Mouse (Mus musculus) gastrocnemius, postnatal 25 days (tissue): ENCODE measurements around the gene Gm48552. TPM values are rescaled to one million over a fixed set of nuclear protein-coding genes. Genes with fewer than 3 reads are reported as not detected.

Experiments used
- DNase-seq: peaks from one replicate; pipeline ENCODE4 v3.0.0; 2022
- total RNA-seq, 2 experiments: library from RNA; stranded (reverse); gene quantifications; 1 replicate in 1 of 2; 2 replicates in 1 of 2; pipeline ENCODE4 v1.2.3; 2021

Gene Gm48552
- total RNA-seq, 2 experiments from 2014 or later, result 0.59 TPM; not detected in 1

DNA sequence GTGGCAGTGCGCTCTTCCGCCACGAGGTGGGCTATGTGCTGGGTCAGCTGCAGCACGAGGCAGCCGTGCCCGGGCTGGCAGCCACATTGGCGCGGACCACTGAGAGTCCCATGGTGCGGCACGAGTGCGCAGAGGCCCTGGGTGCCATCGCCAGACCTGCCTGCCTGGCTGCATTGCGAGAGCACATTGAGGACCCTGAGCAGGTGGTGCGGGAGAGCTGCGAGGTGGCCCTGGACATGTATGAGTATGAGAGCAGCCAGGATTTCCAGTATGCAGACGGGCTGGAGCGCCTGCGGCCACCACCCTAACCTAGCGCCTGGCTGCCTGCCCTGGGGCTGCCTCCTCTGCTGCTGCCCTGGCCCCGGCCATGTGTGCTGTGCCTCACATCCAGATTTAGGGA, 1.1 kb upstream of the Gm48552 start:
- no peak for DNase-seq

DNA sequence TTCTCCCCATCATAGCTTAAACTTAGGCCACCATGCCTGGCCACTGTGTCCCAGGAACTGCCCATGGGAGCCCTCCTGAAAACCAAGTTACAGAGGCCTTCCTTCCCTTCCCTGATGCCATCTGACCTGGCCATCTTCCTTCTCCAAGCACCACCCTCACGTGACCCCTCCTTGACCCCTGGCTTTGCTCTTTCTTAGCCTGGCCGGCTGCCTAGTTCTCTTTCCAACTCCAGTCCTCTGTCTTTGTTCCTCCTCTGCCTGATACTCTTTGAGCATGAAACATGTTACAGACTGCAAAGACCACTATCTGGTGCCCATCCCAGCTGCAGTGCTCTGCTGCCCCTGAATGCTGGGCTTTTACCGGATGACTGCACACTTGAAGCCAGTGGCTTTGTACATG, 568 bp downstream of the Gm48552 start:
- DNase-seq, result no peak

DNA sequence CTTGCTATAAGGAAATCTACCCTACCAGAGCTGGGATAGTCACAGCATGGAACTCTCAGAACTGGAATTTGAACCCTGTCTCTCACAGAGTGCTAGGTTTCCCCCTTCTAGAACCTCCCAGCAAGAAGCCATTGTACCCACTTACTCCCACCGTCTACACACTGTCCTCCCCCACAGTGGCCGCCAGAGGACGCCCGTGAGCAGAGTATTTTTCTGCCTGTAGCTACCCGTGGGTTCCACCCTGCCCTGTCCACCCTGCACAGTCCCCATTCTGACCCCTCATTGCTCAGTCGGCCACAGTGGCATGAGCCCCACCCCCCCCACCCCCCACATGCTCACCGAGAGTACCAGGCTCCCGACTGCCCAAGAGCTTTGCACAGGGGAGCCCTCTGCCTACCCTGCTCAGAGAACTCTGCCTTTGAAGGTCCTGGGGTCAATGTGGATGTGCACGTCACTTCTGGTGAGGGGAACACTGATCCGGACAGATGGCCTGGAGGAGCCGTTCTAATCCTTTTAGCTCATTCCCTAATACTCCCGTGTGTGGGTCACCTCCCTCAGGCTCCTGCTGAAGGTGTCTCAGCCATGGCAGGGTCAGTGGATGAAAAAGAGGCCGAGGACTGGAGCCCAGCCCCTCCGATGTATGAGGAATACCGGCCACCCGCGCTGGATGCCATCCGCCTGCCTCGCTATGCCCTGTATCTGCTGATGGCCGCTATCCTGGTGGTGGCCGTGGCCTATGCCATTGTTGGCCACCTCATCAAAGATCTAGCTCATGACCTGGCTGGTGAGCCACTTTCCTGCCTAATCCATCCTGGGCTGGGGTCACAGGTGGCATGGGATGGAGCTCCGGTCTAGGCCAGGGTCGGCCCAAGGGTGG, 1.2 kb downstream of the Gm48552 start:
- peak; percentile 58 for DNase-seq

DNA sequence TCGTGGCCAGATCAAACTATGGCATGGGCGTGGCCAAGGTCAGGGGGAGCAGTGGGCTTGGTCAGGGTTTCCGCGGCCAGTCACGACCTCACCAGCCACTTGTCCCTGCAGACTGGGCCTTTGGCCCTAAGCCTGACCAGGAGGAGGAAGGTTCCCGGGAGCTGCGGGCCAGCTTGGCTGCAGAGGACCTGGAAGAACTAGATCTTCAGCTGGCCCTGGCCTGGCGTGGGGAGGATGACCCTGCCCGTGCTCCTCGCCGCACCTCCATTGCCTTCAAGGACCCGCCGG, 1.8 kb downstream of the Gm48552 start:
- no peak for DNase-seq

DNA sequence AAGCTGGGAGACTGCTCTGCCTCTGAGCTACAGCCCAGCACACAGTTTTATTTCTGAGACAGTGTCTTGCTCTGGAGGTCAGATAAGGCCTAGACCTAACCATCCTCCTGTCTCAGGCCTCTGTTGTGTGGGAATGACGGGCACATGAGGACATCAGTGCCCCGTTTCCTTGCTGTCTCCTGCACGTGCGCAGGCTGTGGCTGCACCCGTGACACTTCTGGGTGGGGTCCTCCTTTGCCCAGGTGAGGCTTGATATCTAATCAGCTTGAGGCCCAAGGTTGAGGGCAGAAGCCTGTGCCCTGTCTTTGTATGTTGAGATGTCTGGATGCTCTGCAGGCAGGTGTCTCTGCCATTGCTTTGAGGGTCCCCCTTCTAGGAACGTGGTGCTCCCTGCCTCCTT, 3.5 kb downstream of the Gm48552 start:
- no peak for DNase-seq

DNA sequence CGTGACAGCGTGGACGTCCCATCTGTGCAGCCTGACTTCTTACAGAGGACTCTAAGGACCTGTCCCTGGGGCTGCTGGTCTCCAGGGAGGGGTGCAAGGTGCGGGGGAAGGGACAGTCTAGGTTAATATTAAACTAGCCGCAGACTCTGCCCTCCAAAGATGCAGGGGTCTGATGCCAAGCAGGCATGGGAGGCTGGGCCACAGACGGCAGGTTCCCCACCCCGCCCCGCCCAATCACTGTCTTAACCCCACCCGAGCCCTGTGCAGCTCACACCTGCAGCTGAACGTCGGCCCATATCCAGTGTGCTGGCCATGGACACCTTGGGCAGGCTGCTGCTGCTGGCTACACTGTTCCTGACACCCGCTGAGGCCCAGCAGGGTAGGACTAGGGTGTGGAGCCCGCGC, 4.0 kb downstream of the Gm48552 start, which contains the start of gene Smim24:
TSS of gene Smim24 (plus strand) at position 271 of the 405 bp plus-strand sequence.
- no peak for DNase-seq

DNA sequence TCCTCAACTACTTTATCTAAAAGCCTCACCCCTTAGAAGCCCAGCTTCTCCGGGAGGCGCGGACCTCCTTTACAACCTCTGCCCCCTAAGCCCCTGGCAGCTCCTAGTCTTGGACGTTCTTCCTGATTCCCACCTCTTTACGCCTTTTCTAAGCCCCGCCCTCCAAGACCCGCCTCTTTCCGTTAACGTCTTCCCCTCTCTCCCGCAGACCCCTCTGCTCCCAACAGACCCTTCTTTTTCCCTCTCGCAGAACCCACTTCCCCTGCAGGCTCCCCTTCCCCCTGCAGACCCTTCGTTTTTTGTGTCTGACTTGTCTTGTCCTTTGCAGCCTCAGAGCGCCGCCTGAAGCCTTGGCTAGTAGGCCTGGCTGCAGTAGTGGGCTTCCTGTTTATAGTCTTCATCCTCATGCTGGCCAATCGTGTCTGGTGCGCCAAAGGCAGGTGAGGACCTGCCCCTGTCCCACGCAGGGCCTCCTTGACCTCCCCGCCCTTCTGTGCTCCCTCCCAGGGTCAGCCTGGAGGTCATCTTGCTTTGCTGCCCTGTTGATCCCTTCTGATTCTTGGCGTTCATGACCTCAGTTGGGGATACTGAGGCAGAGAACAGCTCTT, 4.8 kb downstream of the Gm48552 start:
- no peak for DNase-seq

DNA sequence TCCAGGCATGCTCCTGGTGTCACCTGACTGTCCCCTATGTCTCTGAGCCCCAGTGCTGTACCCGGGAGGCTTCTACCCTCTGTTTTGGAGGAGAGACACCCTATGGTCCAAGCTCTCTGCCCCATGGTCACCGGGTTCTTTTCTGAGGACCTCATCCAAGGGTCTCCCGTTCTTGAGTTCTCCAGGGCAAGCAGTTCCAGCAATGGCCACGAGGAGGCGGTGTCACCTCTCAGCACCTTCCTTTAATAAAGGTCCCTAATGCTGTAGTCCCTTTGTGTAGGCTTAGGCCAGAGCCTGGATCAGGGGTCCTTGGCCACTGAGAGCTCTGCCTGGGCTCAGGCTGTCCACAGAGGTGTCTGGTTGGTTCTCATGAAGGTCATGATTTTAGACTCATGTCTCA, 6.3 kb downstream of the Gm48552 start:
- DNase-seq, result no peak

DNA sequence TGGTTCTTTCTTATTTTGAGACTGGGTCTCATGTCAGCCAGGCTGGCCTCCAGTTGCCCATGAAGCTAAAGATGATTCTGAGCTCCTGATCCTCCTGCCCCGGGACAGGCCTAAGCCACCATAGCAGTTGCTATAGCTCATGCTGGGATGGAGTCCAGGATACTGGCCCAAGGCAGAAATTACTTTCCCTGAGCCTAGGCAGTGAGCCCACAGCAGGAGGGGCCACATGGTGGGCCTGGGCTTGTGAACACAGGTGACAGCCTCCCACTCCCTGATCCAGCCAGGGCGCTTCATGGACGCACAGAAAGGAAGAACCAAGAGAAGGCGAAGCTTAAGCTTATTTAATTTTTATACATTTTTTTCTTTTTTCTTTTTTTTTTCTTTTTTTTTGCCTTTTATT, 7.1 kb downstream of the Gm48552 start:
- DNase-seq, result no peak

DNA sequence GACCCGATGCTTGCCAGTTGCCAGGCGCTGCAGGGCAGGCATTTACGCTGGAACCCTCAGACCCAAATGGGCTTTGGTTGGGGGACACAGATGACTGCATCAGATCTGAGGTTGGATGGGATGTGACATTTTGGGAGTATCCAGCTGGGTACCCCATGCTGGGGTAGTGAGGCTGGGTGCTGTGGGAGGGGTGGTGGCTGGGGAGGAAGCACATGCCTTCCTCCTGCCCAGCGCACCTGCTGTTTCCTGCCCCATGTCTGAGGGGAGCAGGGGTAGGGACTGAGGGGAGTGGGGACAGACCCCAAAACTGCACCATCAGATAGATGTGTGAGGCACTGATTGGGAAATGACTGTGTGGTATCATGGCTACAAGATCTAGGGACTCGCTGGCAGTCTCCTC, 7.9 kb downstream of the Gm48552 start:
- no peak for DNase-seq

DNA sequence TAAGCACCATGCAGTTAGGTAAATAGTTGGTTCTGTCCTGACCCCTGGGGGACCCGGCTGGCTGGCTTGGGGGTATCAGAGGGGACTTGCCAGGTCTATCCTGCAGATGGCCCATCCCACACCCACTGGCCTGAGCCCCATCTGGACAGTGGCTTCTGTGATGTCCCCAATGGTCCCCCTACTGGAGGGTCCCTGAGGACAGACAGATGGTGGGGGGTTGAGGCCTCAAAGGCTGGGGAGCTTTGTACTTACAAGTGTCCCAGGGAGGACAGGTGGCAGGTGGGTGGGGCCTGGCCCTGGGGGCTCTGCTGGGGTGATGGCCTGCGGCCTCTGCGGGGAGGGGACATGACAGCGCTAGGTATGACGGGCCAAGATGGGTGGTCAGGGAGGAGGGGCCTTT, 10.5 kb downstream of the Gm48552 start:
- no peak for DNase-seq

DNA sequence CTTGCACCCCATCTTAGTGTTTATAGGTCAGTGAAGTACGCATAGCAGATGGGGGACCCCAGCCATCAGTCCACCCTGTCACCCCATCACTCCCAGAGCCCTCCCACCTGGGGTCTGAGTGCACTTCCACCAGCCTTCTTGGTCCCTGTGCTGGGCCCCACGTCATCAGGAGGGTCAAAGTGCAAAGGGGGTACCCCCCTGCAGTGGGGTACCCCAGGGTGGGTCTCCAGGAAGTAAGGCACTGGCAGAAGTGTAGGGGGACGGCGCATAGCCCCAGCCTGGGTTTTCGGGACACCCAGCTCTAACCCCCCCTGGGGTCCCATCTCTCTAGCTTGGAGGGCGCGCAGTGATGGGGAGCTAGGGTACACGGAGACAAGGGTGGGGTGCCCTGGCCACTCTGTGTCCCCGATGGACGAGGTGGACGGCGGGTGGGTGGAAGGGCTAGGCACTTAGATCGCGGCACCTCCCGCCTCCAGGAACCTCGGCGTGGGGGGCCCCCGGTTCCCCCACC, 11.0 kb downstream of the Gm48552 start:
- no peak for DNase-seq

DNA sequence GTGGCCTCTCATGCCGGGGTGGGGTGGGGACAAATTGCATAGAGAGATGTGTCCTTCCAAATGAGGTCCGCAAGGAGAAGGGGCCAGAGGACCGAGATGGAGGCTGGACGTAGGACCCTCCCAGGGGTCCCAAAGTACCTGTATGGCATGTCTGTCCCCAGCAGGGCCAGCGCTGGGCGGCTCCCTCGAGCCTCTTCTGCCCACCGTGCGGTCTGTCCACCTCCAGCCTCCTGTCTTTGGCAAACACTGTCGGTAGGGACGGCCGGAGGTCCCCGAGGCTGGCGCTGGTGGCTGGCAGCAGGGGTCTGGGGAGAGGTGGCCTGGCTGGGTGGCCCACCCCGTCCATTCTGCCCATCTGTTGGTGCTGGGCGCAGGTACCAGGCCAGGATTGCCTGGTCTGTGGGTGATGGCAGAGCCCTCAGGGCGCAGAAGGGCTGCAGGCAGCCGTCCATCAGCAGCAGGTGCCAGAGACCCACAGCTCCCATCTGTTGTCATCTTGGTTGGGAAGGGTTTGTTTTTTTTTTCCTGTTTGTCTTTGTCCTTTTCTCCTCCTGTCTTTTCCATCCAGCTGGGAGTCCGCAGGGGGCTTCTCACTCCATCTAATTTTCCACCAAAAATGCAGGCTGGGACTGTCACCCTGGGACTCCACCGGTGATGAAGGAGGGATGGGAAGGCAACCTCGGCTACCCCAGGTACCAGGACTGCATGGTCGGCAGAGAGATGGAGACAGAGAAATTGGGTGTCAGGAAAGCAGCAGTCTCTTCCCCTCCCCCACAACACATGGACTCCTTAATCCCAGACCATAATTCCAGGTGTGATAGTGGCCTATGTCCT, 11.8 kb downstream of the Gm48552 start:
- DNase-seq, result no peak

DNA sequence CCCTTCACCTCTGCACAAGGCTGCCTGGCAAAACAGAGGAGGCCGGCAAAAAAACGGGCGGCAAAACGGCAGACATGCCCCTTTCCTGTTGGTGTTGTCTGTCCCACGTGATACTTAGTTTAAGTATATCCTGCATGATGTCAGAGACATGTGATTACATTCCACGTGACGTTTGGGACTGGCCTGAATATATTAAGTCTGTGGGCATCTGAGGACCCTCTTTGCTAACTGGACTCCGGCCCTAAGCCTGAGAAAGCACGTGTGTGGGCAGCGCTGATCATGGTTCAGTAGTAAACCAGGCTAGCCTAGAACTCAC, 12.4 kb downstream of the Gm48552 start:
- DNase-seq, result no peak

DNA sequence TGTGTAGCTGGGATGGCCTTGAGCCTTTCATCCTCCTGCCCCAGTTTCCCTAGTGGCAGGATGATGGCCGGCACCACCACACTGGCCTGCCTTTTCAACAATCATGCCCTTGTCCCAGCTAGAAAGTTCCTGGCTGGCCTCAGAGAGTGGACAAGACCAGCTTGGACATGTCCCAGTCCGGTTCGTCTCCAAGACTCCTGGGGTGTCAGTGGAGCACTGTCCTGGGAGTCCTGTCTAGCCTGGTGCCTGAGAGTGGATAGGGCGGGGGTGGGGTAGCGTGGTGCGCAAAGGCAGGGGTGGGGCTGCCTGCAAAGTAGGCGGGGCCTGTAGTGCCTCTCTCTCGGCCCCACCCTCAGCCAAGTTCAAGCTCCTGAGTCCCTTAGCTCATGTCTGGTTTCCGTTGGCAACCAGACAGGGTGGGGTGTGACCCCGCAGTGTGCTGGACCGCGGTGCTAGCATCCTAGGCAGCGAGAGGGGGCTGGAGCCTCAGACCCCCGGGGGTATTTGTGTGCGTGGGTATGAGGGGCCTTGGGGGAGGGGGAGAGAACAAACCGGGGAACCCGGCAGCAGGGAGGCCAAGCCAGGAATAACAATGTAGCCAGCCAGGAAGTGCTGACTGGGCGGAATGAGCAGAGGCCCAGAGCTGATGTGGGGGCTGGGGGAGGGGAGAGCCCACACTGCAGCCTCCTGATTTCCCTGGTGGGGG, 12.9 kb downstream of the Gm48552 start:
- peak; percentile 84 for DNase-seq

DNA sequence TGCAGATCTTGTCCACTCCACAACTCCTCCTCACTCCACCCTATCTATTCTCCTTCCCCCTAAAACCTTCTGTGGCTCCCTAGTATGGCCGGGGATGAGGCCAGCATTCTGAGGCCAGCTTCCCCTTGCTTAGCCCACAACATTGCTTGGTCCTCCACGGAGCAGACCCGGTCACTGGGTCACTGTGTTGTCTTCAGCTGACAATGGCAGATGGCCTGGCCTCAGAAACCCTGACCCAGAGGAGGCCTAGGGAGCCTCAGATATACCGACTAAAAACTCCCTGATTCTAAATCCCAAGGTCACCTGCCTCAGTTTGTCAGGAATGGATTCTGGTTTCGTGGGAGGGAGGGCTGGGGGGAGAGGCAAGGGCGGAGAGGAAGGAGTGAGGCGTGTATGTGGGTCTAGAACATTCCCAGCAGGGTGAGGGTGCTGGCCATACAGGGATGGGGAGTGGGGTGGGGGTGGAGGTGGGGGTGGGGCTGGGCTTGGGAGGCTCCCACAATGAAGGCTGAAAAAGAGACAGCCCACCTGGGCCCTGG, 13.5 kb downstream of the Gm48552 start:
- DNase-seq, result no peak

DNA sequence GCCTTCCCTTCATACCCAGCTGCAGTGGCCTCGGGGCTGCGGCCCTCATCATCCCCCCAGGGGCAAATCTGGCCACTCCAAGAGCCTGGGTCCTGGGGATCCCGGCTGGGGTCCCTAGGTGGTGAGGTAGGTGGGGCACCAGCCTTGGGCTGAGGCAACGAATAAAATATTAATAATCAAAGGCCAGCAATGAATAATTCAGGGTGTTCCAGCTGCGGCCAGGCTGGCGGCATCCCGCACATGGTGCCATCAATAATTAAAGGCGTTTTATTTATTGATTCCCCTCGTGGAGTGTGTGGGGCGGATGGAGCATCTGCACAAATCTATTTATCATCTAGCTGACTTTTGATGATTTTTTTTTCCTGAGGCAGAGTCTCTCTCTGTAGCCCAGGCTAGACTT, 14.7 kb downstream of the Gm48552 start:
- no peak for DNase-seq

DNA sequence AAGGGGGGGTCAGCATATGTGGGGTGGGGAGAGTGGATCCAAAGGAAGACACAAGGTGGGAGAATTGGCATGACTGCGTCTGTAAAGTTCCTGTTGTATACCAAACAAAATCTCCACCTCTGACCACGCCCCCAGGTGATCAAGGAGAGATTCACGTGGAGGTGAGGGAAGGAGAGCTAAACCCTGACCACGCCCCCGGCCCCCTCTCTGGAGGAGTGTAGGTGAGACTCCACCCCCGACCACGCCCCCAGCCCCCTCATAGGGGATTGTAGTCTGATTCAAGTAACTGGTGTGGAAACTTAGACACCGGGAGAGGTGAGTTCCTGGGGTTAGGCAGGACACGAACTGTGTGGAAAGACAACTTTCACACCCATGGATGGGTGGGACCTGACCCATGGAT, 15.3 kb downstream of the Gm48552 start:
- no peak for DNase-seq

DNA sequence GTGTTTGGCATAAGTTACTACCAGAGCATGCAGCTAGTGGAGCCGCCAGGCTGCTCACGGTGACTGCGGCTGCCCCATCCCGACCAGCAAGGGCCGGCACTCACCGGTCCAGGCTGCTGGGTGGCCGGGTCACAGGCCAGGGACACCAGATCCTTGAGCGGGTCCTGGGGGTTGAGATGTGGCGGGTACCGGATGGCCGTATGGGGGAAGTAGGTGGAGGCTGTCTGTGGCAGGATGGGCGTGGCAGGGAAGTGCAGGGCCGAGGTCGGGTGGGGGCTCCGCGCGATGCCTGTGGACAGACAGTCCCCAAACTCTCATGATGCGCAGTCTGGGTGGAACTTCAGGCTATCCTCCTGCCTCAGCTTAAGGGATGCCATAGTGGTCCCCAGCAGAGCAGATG, 15.9 kb downstream of the Gm48552 start:
- no peak for DNase-seq

DNA sequence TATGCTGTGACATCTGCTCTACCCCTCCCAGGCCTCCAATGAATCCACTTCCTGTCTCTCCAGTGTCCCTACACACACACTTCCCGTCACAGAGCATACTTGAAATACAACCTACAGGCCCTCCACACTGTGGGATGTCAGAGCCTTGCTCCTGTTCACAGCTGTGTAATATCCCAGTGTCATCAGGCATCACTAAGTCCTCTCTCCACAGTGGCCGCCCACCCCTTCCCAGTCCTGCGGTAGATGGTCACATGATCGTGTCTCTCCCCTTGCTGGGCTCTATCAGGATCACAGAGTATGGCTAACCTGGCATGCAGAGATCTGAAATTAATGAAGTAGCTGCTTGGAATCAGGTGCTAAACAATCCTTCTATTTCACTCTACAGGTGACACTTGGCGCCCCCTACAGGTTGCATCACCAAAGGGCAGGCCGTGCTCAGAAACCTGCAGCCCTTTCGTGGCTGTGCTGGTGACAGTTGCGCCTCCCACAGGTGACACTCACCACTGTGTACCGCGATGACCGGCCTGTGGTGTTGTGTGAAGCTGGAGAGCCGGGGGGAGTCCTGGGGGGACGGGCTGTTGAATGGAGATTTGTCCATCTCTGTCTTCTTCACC, 16.9 kb downstream of the Gm48552 start:
- no peak for DNase-seq
